Mouse (Mus musculus) ES-Bruce4 (cell line): Measurements from ENCODE around the gene Gm11595.

Source experiments
- CTCF ChIP-seq: IDR thresholded peaks from one replicate; pipeline ENCODE4 v1.8.1; 2011; ENCODE audit warnings: low read depth, low read length
- EP300 ChIP-seq: IDR thresholded peaks from 2 replicates; pipeline ENCODE4 v1.6.1; 2011; ENCODE audit warnings: low read depth, low read length; ENCODE audit not compliant: insufficient read depth
- POLR2A ChIP-seq: IDR thresholded peaks from one replicate; pipeline ENCODE4 v1.8.1; 2011; ENCODE audit warnings: low read length; ENCODE audit not compliant: insufficient read depth

GRCm38 (mm10) chr11:99758877-99759276 lies 13.8 kb downstream of the Gm11595 start:
- no peak for TF ChIP-seq CTCF
- no peak for TF ChIP-seq POLR2A
- TF ChIP-seq EP300, result no peak
